Mouse (Mus musculus) lung, postnatal 4 days (tissue): Measurements from ENCODE around the gene Gm39566.
A peak's percentile ranks its signal among the peaks of the same experiment; 100 is the strongest.

Experiments used
- DNase-seq, 2 experiments: peaks; one replicate each; pipeline ENCODE4 v3.0.0; 2021

The Gm39566 gene

DNA sequence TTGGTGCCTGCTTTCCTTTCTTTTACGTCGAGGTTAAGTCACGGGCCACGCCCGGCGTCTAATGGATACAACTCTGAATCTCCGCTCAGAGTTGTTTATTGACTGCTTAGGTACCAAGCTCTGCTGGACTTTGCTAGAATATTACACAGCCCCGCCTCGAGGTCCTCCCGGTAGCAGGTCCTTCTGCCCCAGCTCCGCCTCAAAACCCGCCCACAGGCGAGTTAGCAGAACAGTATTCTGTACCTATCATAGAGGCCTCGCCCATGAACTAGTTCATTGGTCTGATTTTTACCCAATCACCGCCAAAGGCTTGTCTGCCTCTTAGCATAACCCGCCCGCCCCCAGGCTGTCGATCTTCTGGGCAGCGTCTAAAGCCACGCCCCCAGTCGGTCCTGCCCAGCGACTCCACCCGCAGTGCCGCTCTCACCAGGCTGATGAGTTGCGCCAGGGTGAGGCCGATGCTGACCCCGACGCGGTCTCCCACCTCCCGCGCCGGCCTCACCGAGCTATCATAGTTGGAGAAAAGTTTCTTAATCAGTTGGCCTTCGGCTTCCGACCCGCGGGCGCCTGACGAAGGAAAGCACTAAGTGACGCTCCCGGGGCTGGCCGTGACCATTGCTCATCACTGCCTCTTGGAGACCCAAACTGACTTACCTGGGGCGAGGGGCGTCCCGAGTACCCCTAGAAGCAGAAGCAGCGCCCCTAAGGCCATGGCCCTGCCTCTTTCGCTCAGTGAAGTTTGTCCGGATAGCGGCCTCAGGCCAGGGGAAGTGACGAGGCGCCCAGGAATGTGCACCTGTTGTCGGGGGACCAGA, 19.7 kb downstream of the Gm39566 start, which contains the start of gene Chrnb1:
Gene Chrnb1, minus strand, starts transcription at position 776 of the 815 bp plus-strand sequence.
- DNase-seq: peak; percentile 95 to 97

DNA sequence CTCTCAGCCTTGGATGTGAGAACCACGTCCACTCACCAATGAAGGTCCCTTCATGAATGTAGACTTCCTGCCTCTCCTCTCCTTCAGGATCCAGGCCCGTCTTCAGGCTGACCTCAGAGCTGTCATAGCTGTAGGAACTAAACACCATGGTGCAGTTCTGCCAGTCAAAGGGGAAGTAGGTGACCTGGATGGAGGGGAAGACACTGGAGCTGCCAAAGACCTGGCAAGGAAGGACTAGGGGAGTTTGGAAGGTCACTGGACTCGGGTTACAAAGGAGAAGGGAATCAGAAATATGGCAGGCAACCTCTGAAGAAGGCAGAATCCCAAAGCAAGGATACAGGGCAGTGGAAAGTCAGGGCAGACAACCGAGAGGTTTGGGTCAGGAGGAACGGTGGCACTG, 21.7 kb downstream of the Gm39566 start:
- no peak for DNase-seq

DNA sequence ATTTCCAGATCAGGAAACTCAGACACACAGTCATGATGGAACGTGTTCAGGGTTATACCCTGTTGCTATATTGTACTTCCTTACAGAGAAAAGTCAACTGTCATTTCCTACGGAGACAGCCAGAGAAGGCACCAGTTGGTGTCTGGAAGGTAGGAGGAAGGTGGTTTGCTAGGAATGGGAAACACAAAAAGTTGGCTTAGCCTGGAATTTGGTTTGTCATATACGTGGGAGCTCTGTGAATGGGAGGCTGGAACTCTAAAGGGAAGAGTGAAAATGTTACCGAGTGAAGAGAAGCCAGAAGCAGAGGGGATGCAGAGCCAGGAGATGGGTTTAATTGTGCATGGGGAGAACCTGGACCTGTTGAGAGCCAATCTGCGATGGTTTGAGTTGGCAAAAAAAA, 23.7 kb downstream of the Gm39566 start:
- peak in 1 of 2 experiments; percentile 1 for DNase-seq

DNA sequence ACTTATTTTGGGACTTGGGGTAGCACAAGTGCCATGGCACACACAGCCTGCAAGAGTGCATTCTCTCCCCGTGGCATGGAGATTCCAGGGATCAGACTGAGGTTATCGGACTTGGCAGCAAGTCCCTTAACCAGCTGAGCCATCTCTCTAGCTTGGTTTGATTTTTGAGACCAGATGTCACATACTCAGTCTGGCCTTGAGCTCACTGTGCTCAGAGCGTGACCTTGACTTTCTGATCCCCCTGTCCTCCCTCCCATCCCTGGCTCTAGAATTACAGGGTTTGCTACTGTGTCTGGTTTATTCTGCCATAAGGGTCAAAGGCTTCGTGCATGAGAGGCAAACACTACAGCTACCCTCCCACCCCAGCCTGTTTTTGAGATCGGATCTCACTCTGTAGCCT, 25.7 kb downstream of the Gm39566 start:
- no peak for DNase-seq

DNA sequence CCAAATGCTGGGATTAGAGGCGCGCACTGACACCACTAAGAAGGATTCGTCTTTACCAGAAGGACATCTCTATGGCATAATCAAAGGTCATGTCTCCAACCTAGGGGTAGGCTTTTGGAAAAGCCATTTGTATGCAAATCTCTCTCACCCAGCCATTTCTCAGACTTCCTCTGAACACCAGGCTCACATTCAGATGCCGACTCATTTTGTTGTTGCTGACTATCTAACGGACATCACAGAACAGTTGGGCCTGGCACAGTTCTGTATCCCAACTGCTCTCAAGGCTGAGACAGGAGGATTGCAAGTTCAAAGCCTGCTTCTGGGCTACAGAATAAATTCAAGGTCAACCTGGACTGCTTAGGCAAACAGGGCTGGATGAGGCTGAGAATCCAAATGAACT, 27.8 kb downstream of the Gm39566 start:
- no peak for DNase-seq

DNA sequence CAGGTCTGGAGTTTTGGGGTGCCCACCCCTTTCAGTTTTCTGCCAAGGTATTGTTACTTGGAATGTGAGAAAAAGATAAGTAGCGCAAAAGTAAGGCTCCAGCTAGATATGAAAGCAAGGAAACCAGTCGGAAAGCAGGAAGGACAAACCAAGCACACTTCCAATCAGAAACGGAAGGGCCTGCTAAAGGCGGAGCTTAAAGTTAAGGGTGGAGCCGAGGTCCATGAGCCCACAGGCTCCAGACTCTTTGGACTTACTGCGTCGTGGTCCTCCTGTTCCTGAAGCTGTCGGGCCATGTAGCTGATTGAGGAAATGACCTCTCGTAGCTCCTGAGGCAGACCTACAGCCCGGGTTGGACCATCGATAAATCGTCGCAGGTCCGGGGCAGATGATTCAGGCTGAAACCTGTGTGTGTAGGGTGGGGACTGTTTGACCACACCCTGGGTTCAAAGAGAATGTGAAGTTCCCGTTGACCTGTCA, 30.3 kb downstream of the Gm39566 start:
- DNase-seq: peak; percentile 65 to 71

DNA sequence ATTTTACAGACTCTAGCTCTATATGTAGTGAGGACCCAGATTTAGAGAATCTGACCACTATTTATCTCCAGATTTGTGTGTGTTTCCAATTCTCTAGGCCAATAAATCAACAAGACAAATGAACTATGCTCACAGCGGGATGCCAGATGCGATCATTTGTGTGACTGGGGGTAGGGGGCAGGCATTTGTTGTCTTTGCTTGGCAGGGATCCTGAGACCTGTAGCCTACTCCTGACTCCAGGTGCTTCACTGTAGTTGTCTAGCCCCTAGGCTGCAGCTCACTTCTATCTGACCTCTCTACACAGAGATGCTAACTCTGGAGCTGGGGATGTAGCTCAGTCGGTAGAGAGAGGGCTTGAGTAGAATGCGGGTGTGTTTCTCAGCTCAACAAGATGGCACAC, 33.3 kb downstream of the Gm39566 start:
- DNase-seq: no peak

DNA sequence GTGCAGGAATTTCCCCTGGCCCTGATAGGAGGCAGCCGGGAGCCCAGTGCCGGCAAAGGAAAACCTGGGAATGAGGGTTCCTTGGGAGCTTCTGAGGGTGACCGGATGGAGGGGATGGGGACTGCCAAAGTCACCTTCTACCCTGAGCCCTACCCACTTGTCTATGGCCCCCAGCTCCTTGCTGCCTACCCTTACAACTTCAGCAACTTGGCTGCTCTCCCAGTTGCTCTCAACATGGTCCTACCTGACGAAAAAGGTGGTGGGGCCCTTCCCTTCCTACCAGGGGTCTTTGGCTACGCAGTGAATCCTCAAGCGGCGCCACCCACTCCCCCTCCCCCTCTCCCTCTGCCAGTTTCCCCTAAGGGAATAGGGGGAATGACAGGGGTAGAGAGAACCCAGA, 36.1 kb downstream of the Gm39566 start:
- no peak for DNase-seq

DNA sequence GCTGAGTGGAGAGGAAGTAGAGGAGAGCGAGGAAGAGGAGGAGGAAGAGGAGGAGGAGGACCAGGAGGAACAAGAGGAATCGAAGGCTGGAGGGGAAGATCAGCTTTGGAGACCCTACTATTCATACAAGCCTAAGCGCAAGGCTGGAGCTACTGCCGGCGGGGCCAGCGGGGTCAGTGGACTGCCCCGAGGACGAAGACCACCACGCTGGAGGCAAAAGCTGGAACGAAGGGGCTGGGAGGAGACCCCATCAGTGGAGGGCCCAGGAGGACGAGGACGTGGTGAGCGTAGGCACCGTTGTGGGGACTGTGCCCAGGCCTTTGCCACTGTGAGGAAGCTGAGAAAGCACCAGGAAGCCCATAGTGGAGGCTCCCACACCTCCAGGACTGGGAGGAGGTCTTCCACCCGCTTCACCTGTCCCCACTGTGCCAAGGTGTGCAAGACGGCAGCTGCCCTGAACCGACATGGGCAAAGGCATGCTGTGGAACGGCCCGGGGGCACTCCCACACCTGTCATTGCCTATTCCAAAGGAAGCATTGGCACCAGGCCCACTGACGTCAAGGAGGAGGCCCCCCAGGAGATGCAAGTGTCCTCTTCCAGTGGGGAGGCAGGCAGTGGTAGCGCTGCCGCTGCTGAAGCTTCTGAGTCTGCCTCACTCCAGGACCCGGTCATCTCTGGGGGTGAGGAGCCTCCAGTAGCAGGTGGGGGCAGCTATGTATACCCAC, 36.7 kb downstream of the Gm39566 start:
- no peak for DNase-seq

DNA sequence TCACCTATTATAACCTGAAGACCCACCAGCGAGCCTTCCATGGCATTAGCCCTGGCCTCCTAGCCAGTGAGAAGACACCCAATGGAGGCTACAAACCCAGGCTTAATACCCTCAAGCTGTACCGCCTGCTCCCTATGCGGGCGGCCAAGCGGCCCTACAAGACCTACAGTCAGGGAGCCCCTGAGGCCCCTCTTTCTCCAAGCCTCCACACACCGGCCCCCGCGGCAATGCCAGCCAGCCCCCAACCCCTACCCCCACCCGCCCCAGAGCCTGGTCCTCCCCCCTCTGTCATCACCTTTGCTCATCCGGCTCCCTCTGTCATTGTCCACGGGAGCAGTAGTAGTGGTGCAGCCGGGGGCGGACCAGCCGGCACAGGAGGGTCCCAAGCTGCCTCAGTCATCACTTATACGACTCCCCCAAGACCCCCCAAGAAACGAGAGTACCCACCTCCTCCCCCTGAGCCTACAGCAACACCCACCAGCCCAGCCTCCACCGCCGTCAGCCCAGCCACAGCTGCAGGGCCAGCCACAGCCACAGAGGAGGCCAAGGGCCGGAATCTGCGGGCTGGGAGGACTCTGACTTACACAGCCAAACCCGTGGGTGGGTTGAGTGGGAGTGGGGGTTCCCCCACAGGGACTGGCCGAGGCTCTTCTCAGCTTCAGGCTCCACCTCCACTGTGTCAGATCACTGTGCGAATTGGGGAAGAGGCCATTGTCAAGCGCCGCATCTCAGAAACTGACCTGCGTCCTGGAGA, 37.4 kb downstream of the Gm39566 start:
- DNase-seq: no peak

DNA sequence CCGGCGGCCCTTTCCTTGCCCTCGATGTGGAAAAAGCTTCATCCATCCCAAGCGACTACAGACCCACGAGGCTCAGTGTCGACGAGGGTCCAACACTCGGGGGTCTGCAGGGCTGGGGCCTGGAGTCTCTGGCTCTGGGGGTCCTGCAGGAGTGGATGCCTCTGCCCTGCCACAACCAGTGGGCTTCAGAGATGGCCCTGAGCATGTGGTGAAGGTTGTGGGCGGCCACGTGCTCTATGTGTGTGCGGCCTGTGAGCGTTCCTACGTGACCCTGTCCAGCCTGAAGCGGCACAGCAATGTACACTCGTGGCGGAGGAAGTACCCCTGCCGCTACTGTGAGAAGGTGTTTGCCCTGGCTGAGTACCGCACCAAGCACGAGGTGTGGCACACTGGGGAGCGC, 38.6 kb downstream of the Gm39566 start:
- no peak for DNase-seq

DNA sequence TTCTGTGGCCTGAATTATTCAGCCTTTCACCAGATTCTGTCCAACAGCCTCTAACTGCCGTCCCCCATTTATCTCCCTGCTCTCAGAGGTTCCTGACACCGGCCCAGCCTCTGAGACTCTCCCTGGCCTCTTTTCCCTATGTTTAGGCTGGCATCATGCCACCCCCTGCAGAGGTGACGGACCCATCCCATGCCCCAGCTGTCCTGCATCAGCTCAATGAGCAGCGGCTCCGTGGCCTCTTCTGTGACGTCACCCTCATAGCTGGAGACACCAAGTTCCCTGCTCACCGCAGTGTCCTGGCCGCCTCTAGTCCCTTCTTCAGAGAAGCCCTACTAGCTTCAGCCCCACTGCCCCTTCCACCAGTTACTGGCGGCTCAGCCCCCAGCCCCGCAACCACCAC, 39.4 kb downstream of the Gm39566 start:
- DNase-seq: no peak

DNA sequence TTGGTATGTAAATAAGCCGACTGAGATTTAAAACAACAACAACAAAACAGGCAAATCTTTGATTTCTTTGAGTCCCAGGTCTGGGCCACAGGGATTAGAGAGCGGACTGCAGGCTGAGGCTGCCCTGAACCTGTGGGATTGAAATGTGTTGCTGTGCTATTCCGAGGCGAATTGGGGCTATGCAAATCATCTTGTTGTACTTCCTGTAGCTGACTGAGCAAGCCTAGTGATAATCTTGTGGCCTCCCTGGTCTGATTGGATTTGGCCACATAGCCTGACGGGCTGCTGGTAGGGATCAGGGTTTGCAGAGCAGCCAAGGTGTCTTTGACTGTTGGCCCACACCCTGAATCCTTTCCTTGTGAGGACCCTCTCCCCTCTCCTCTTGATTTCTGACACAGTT, 40.1 kb downstream of the Gm39566 start:
- no peak for DNase-seq

DNA sequence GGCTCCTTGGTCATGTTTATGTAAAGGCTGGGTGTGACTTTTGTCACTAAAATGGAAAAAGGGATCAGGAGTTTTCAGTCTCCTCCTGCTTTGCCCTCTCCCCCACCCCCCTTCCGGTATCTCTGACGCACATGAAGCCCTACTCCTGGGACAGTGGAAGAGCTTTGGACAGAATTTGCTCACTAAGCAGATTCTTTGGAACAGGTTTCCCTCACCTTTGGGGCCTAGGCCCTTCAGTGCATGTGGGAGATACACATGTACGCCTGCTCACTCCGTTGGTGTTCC, 47.5 kb downstream of the Gm39566 start:
- peak in 1 of 2 experiments; percentile 47 for DNase-seq

DNA sequence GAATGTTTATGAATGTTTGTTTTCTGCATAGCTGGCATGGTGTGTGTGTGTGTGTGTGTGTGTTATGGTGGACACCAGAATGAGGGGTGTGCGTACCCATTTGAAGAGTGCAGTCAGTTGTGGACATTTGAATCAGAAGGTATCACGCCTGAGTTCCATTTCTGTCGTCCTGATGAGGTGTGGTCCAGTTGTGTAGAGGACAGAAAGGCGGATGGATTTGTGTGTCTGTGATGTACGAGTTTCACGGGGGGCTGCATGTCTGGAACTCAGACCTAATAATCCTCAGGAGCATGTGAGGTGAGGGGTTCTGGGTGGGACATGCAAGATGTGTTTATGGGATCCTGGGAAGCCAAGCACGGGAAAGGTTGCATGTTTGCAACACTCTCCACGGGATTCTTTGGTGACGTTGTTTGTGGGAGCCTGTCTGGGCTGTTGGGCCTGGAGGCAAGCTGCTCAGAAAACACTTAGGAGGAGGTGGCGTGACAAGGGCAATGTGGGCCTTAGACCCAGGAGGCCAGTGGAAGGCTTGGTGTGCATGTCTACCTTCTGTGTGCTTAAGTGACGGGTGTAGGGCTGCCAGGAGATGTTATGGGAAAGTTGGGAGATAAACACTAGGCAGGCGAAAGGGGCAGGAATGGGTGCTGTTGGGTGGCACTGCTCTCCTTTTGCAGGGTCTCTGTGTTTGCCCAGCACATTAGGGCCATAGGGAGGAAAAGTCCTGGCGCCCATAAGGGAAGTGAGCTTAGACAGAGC, 48.0 kb downstream of the Gm39566 start:
- peak in 1 of 2 experiments; percentile 44 for DNase-seq

DNA sequence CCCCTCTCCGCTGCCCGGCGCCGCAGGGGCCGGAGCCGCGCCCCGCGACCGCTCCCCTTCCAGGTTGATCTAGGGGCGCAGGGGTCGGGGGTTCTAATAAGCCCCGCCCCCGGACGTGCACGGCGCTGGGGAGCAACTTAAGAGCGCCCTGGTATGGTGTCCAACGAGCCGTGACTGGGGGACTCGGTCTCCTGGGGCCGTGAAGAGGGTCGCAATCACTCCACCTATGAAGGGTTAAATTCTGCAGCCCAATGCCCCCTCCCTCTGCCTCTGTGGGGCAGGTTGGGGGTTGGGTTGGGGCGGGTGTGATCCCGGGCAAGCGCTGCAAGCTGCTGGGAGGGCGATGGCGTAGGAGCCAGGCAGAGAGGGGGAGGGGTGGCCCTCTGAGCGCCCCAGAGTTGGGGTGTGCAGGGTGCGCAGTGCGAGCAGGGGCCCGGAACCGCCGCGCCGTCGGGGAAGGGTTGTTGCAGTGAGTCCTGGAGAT, 48.9 kb downstream of the Gm39566 start:
- peak; percentile 85 to 88 for DNase-seq

DNA sequence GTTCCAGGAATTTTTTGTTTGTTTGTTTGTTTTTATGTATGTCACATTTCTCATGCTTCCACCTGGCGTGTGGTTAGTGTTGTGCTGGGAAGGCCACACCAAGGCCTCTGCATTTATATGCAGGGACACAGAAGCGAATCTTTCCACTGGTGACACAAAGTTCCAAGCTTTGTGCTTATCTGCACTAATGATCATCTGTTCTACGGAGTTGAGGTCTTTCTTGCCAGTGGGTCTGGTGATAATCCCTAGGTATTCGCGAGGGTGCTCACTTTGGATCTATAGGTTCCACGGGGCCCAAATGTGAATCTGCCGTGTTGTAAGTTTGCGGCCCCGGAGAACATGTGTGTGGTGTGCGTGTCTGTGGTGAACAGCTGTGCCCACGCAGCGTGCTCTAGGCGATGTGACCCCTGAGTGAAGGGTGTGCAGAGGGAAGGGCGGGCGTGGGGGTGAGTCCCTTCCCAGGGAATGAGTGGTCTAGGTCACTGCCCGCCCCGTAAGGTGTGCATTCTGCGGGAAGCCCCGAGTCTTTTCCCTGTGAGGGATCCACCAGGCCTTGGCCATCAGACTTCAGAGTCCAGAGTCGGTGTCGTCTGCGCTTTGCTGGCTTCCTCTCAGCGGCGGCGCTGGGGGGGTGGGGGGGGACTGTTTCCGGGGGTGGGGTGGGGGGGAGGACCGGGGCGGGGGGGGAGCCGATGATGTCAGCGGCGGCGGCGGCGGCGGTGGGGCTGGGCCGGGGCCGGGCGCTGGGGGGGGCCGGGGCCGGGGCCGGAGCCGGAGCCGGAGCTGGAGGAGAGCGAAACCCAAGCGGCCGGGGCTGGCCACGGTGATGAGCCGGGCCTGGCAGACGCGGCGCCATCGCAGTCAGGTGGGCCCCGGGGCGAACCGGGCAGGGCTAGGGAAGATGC, 49.6 kb downstream of the Gm39566 start, which contains the start of gene Zbtb4:
Gene Zbtb4, plus strand, starts transcription at position 692 of the 905 bp plus-strand sequence.
- DNase-seq: peak in 1 of 2 experiments; percentile 66

DNA sequence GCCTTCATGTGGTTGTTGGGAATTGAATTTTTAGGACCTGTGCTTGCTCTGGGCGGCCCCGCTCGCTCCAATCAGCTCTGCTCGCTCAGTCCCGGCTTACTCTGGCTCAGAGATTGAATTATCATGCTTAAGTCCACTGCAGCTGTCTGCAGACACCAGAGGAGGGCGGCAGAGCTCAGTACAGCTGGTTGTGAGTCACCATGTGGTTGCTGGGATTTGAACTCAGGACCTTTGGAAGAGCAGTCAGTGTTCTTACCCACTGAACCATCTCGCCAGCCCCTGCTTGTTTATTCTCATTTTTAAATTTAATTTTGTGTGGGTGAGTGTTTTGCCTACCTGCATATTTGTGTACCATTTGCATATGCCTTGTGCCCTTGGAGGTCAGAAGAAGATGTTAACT, 51.5 kb downstream of the Gm39566 start:
- no peak for DNase-seq

DNA sequence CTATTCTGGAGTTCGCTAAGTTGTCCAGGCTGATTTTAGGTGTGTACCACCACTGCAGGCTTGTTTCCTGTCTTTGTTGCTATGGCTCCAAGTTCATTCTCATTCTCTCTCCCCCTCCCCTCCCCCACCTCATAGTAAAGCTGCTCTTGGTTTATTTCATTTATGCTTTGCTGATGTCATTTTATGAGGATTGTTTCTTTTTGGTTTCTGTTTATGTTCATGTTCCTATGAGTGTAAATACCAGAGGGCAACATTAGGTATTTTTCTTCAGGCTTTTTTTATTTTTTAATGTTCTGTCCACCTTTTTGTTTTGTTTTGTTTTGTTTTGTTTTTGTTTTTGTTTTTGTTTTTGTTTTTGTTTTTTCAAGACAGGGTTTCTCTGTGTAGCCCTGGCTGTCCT, 53.2 kb downstream of the Gm39566 start, which contains the start of gene Slc35g3:
Gene Slc35g3, minus strand, starts transcription at position 101 of the 400 bp plus-strand sequence.
- DNase-seq: no peak
